Mouse (Mus musculus) midbrain, embryonic 11.5 days (tissue): ENCODE measurements around the gene Heatr4. TPM values are rescaled to one million over a fixed set of nuclear protein-coding genes. Genes with fewer than 3 reads are reported as not detected.
"Not testable (repeated sequence)": the region's sequence is repeated elsewhere in the genome, so short reads cannot be mapped to it uniquely, and the experiment has no call there.

ENCODE experiments used
- ATAC-seq: fragments of 200-750 bp; cut with Nextera tagmentation; 2 replicates; pipeline ENCODE4 v1.8.0; 2017; ENCODE audit warnings: moderate TSS enrichment, moderate library complexity; ENCODE audit not compliant: low FRiP score
- DNase-seq: peaks from one replicate; pipeline ENCODE4 v3.0.0; 2015; ENCODE audit warnings: low spot score; ENCODE audit errors: missing footprints
- H3K27ac ChIP-seq: fragments of 300-500 bp; sonication (generic); 2 replicates; pipeline ENCODE4 v1.5.1; 2014; ENCODE audit warnings: low read depth, low read length
- H3K27me3 ChIP-seq: fragments of 300-500 bp; sonication (generic); 2 replicates; pipeline ENCODE4 v1.6.1; 2014; ENCODE audit warnings: mild to moderate bottlenecking, low read length, moderate library complexity, mixed read lengths; ENCODE audit not compliant: control insufficient read depth, insufficient read depth
- H3K36me3 ChIP-seq: fragments of 300-500 bp; sonication (generic); 2 replicates; pipeline ENCODE4 v1.6.1; 2014; ENCODE audit warnings: mild to moderate bottlenecking, low read length, moderate library complexity, mixed read lengths; ENCODE audit not compliant: control insufficient read depth, insufficient read depth
- H3K4me1 ChIP-seq: fragments of 300-500 bp; sonication (generic); 2 replicates; pipeline ENCODE4 v1.6.1; 2014; ENCODE audit warnings: low read length; ENCODE audit not compliant: control insufficient read depth, insufficient read depth
- H3K4me2 ChIP-seq: fragments of 300-500 bp; sonication (generic); 2 replicates; pipeline ENCODE4 v1.6.1; 2014; ENCODE audit warnings: mild to moderate bottlenecking, moderate library complexity
- H3K4me3 ChIP-seq: fragments of 300-500 bp; sonication (generic); 2 replicates; pipeline ENCODE4 v1.5.1; 2014; ENCODE audit warnings: low read depth, low read length
- H3K9ac ChIP-seq: fragments of 300-500 bp; sonication (generic); 2 replicates; pipeline ENCODE4 v1.6.1; 2014; ENCODE audit warnings: low read length
- H3K9me3 ChIP-seq: fragments of 300-500 bp; sonication (generic); 2 replicates; pipeline ENCODE4 v1.6.1; 2016; ENCODE audit warnings: low read length; ENCODE audit not compliant: control insufficient read depth
- WGBS: fragments of 180-500 bp; shearing (Covaris S2); extraction: QIAGEN DNeasy Blood & Tissue Kit; methylation state at CpG from one replicate; pipeline ENCODE4 v1.1.7; 2014; 5-methylcytosine and 5-hydroxymethylcytosine counted together
- polyA plus RNA-seq: library from polyadenylated mRNA; unstranded; fragments of >200 nt; fragmentation: Nextera tagmentation; extraction: Ambion mirVana; gene quantifications from 2 replicates; pipeline ENCODE4 v1.2.1, GENCODE M21; 2014

Gene Heatr4
- polyA plus RNA-seq, 1 experiment from 2014 or later: not detected

GRCm38 (mm10) chr12:84022266-84022665 lies 37.6 kb upstream of the Heatr4 start:
- H3K27me3 ChIP-seq, H3K4me1 ChIP-seq, H3K27ac ChIP-seq, DNase-seq, ATAC-seq, H3K9me3 ChIP-seq, H3K4me3 ChIP-seq, H3K36me3 ChIP-seq, H3K4me2 ChIP-seq, H3K9ac ChIP-seq: not testable (repeated sequence)
- 90% methylated on average over 4 of the region's 4 CpGs for WGBS

- not testable (repeated sequence) for DNase-seq, H3K4me1 ChIP-seq, H3K36me3 ChIP-seq, H3K9me3 ChIP-seq, ATAC-seq, H3K4me3 ChIP-seq, H3K9ac ChIP-seq, H3K27me3 ChIP-seq, H3K4me2 ChIP-seq, H3K27ac ChIP-seq
- 81% methylated on average over 7 of the region's 7 CpGs for WGBS
Observed at GRCm38 (mm10) chr12:84020528-84020927, 35.9 kb upstream of the Heatr4 start.

DNA sequence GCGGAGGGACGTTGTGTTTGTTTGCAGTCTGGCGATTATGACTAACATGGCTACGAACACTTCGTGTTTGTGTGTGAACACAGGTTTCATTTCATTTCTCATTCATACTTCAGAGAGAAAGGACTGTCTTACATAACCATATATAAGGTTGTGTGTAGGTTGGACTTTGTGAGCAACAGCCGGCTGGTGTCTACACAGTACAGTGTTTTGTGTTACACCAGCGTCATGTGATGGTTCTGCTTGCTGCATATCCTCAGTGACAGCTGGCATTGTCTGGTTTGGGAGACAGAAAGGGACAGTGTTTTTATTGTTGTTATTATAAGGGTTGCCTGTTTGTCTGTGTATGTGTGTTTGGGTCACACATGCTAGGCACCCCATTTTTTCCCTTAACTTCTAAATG lies 29.0 kb upstream of the Heatr4 start:
- Histone ChIP-seq H3K9me3 (no peaks in the 10 kb centered on the region), H3K9ac (no peak overlapping the region), H3K4me3 (no peak overlapping the region), H3K4me1 (peaks cover 20% of the 10 kb centered on the region), H3K4me2 (no peak overlapping the region), H3K27me3 (no peaks in the 10 kb centered on the region), H3K27ac (no peak overlapping the region), H3K36me3 (no peaks in the 10 kb centered on the region)
- 98% methylated on average over 7 of the region's 7 CpGs for WGBS
- ATAC-seq (no peak), DNase-seq (no peak)

DNA sequence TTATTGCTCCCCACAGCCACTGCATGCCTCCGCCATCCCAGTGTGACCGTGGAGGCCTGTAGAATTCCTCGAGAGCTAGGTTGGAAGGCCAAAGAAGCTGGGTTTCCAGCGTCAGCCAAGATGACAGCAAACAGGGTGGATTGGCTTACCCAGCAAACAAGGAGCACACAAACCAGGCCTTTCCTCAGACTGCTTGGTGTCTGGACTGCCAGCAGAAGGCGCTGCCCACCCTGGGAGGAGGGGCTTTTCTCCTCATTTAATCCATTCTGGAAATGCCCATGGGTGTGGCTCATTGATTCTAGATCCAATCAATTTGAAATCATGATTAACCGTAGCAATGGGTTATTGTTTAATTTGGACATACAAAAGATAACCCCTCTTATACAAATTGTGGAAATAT lies 28.5 kb upstream of the Heatr4 start:
- H3K4me1 ChIP-seq: peaks cover 22% of the 10 kb centered on the region
- DNase-seq (peak; percentile 86), ATAC-seq (no peak)
- H3K27ac ChIP-seq: no peak overlapping the region
- no peak overlapping the region for H3K9ac ChIP-seq
- no peak overlapping the region for H3K4me3 ChIP-seq
- H3K27me3 ChIP-seq: no peaks in the 10 kb centered on the region
- no peaks in the 10 kb centered on the region for H3K9me3 ChIP-seq
- WGBS: 68% methylated on average over 6 of the region's 6 CpGs
- H3K36me3 ChIP-seq: no peaks in the 10 kb centered on the region
- no peak overlapping the region for H3K4me2 ChIP-seq

- H3K9me3 ChIP-seq: no peaks in the 10 kb centered on the region
- no peaks in the 10 kb centered on the region for H3K27me3 ChIP-seq
- H3K9ac ChIP-seq: peak overlapping the region; percentile 20; the same call in 1 of the 2 replicates
- ATAC-seq: peak; percentile 67
- H3K4me1 ChIP-seq: peaks cover 22% of the 10 kb centered on the region
- WGBS: 24% methylated on average over 12 of the region's 12 CpGs
- H3K4me2 ChIP-seq: peak overlapping the region; percentile 49
- DNase-seq: peak; percentile 94
- no peaks in the 10 kb centered on the region for H3K36me3 ChIP-seq
- peak overlapping the region; percentile 44; the same call in 1 of the 2 replicates for H3K27ac ChIP-seq
- H3K4me3 ChIP-seq: peak overlapping the region; percentile 3; the same call in 1 of the 2 replicates
Observed at GRCm38 (mm10) chr12:84011251-84012040, 26.8 kb upstream of the Heatr4 start.

DNA sequence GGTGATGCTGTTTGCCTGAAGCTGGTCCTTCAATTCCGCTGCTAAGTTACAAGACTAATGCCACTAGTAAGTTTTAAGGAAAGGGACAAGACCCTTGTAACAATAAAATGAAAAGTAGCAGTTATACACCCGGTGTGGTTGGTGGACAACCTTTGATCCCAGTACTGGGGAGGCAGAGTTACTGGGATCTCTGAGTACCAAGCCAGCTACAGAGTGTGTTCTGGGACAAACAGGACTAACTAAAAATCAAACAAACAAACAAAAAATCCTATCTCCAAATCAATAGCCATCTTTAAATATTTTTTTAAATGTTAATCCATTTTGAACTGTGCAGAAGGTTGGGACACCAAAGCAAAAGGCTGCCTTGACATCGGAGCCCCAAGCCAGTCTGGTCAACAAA lies 25.5 kb upstream of the Heatr4 start:
- peak; percentile 87 for DNase-seq
- no peaks in the 10 kb centered on the region for H3K36me3 ChIP-seq
- peaks cover 22% of the 10 kb centered on the region for H3K4me1 ChIP-seq
- no peak overlapping the region for H3K27ac ChIP-seq
- WGBS: 70% methylated on average over 3 of the region's 3 CpGs
- ATAC-seq: no peak
- no peaks in the 10 kb centered on the region for H3K9me3 ChIP-seq
- peak overlapping the region; percentile 38 for H3K4me3 ChIP-seq
- peak overlapping the region; percentile 49; the same call in 1 of the 2 replicates for H3K4me2 ChIP-seq
- H3K9ac ChIP-seq: peak overlapping the region; percentile 27; the same call in 1 of the 2 replicates
- H3K27me3 ChIP-seq: no peaks in the 10 kb centered on the region

- Histone ChIP-seq H3K27ac (peak within 1 kb of the TSS; percentile 42), H3K9ac (peak within 1 kb of the TSS; percentile 63), H3K4me2 (peak within 1 kb of the TSS; percentile 49), H3K4me3 (peak within 1 kb of the TSS; percentile 38), H3K4me1 (peaks cover 22% of the 10 kb centered on the region)
- not testable (repeated sequence) for H3K9me3 ChIP-seq, H3K27me3 ChIP-seq, H3K36me3 ChIP-seq
- ATAC-seq (peak; percentile 94), DNase-seq (peak; percentile 96)
- 1% methylated on average over 51 of the region's 70 CpGs for WGBS
Observed at GRCm38 (mm10) chr12:84009171-84009965, 24.7 kb upstream of the Heatr4 start, which contains the start of gene Acot1. Acot1 (plus strand) TSS chr12:84009490.

GRCm38 (mm10) chr12:84008729-84009128 lies 24.1 kb upstream of the Heatr4 start:
- ATAC-seq (no peak), DNase-seq (no peak)
- peak overlapping the region; percentile 42 for H3K27ac ChIP-seq
- H3K27me3 ChIP-seq: no peaks in the 10 kb centered on the region
- H3K4me3 ChIP-seq: peak overlapping the region; percentile 38; the same call in 1 of the 2 replicates
- peak overlapping the region; percentile 49 for H3K4me2 ChIP-seq
- WGBS: 50% methylated on average over 8 of the region's 8 CpGs
- H3K4me1 ChIP-seq: peaks cover 22% of the 10 kb centered on the region
- H3K36me3 ChIP-seq: no peaks in the 10 kb centered on the region
- peak overlapping the region; percentile 63 for H3K9ac ChIP-seq
- no peaks in the 10 kb centered on the region for H3K9me3 ChIP-seq

GRCm38 (mm10) chr12:84008251-84008650 lies 23.6 kb upstream of the Heatr4 start:
- no peak for ATAC-seq
- no peak overlapping the region for H3K4me2 ChIP-seq
- no peaks in the 10 kb centered on the region for H3K9me3 ChIP-seq
- DNase-seq: no peak
- peak overlapping the region; percentile 63; the same call in 1 of the 2 replicates for H3K9ac ChIP-seq
- no peak overlapping the region for H3K4me3 ChIP-seq
- H3K27me3 ChIP-seq: no peaks in the 10 kb centered on the region
- H3K4me1 ChIP-seq: peaks cover 22% of the 10 kb centered on the region
- H3K36me3 ChIP-seq: no peaks in the 10 kb centered on the region
- H3K27ac ChIP-seq: peak overlapping the region; percentile 42
- 91% methylated on average over 10 of the region's 12 CpGs for WGBS
